ENCODE assay signal across 9 mouse cellular contexts in genomic region chr16:96896510-96897133, GRCm38 (mm10).
DNase-seq lines count a peak whose midpoint lies in the region; ATAC-seq and TF ChIP-seq lines count a peak whose summit lies in the region.
"Had no signal": no experiment of that assay in that cellular context is flagged by ENCODE, and none has a peak within 500 bp of the region (broad histone marks: within the 10 kb centered on the region; RNA-seq: fewer than 3 reads in every experiment).

No protein-coding gene starts in this region.

- no peak overlapping the region for H3K4me2 ChIP-seq in liver, embryonic 12.5 days
- no peak overlapping the region for H3K4me2 ChIP-seq in forebrain, embryonic 14.5 days (ENCODE audit: low read length)

- TF ChIP-seq POLR2A in liver, adult 2 months (IDR thresholded peaks at IDR 0.05; ENCODE audit: extremely low read depth, insufficient read depth, low read length): no peak

- no peaks in the 10 kb centered on the region for H3K4me1 ChIP-seq in liver, adult 2 months (ENCODE audit: control insufficient read depth, insufficient read depth, low read length)
- no peaks in the 10 kb centered on the region; the same call in 1 of the 2 replicates for H3K4me1 ChIP-seq in liver, embryonic 12.5 days
- H3K4me1 ChIP-seq in forebrain, embryonic 14.5 days (ENCODE audit: control insufficient read depth, insufficient read depth, low read length): peaks cover 6% of the 10 kb centered on the region; the same call in 1 of the 2 replicates
- H3K4me1 ChIP-seq: megakaryocyte, embryonic 14.5 days had no signal

- no peaks in the 10 kb centered on the region for H3K36me3 ChIP-seq in liver, adult 2 months (ENCODE audit: control insufficient read depth, insufficient read depth, low read length)
- H3K36me3 ChIP-seq in liver, embryonic 12.5 days: no peaks in the 10 kb centered on the region
- H3K36me3 ChIP-seq in forebrain, embryonic 14.5 days (ENCODE audit: control insufficient read depth, insufficient read depth, low read length): no peaks in the 10 kb centered on the region

- no peak overlapping the region for H3K4me3 ChIP-seq in liver, adult 2 months (ENCODE audit: insufficient read depth, low read depth, low read length)
- H3K4me3 ChIP-seq in liver, embryonic 12.5 days: no peak overlapping the region
- no peak overlapping the region for H3K4me3 ChIP-seq in forebrain, embryonic 14.5 days (ENCODE audit: low read depth, low read length)
- H3K4me3 ChIP-seq: megakaryocyte, embryonic 14.5 days had no signal

- no peaks in the 10 kb centered on the region for H3K9me3 ChIP-seq in liver, embryonic 12.5 days (replicated peaks)
- H3K9me3 ChIP-seq in forebrain, embryonic 14.5 days (replicated peaks; ENCODE audit: control insufficient read depth, low read length): no peaks in the 10 kb centered on the region
- H3K9me3 ChIP-seq: megakaryocyte, embryonic 14.5 days had no signal

- H3K27ac ChIP-seq in liver, adult 2 months (replicated peaks; ENCODE audit: insufficient read depth, low read depth, low read length): no peak overlapping the region
- H3K27ac ChIP-seq in liver, embryonic 12.5 days: no peak overlapping the region
- no peak overlapping the region for H3K27ac ChIP-seq in forebrain, embryonic 14.5 days (ENCODE audit: low read depth, low read length)

- ATAC-seq in frontal cortex, adult (ENCODE audit: low TSS enrichment): 0 out of 2 replicates have a peak, but pooled peaks have one; percentile 47
- ATAC-seq in liver, embryonic 12.5 days: no peak
- ATAC-seq in forebrain, embryonic 14.5 days: peak; percentile 57; the same call in 1 of the 2 replicates

- H3K9ac ChIP-seq in liver, adult 2 months (ENCODE audit: low read depth, low read length): no peak overlapping the region
- H3K9ac ChIP-seq in liver, embryonic 12.5 days: no peak overlapping the region
- no peak overlapping the region for H3K9ac ChIP-seq in forebrain, embryonic 14.5 days (ENCODE audit: low read length)

- no peak for DNase-seq in frontal cortex, postnatal 14 days (ENCODE audit: low spot score in 2 of 2)
- peak; percentile 53 for DNase-seq in liver, adult 2 months (ENCODE audit: extremely low read depth, low read depth, low spot score)
- DNase-seq in adrenal gland, postnatal 10 days: peak; percentile 49
- DNase-seq in forebrain, embryonic 14.5 days (ENCODE audit: low spot score): peak; percentile 87
- DNase-seq in lung, postnatal 14 days: peak; percentile 16
- DNase-seq in spleen, adult 18-20 months: no peak

- peak; percentile 30; the same call in 1 of the 2 replicates for TF ChIP-seq CTCF in liver, adult 2 months (IDR thresholded peaks at IDR 0.05; ENCODE audit: low read depth, low read length)

- WGBS in liver, adult 2 months: 66% methylated on average over 10 of the region's 10 CpGs
- 50% methylated on average over 10 of the region's 10 CpGs for WGBS in liver, embryonic 12.5 days (ENCODE audit: insufficient replicate concordance)
- WGBS in forebrain, embryonic 14.5 days: 27% methylated on average over 10 of the region's 10 CpGs

- H3K27me3 ChIP-seq in liver, adult 2 months (ENCODE audit: control insufficient read depth, insufficient read depth, low read length): no peaks in the 10 kb centered on the region
- H3K27me3 ChIP-seq in liver, embryonic 12.5 days (replicated peaks): no peaks in the 10 kb centered on the region
- H3K27me3 ChIP-seq in forebrain, embryonic 14.5 days (replicated peaks; ENCODE audit: control insufficient read depth, insufficient read depth, low read length): no peaks in the 10 kb centered on the region
- H3K27me3 ChIP-seq: megakaryocyte, embryonic 14.5 days had no signal

- H3K79me2 ChIP-seq in liver, adult 2 months (ENCODE audit: control insufficient read depth, insufficient read depth, low read length): no peaks in the 10 kb centered on the region

Comparison
In these comparisons a context has a peak if more than half of its experiments do, and no peak if none do; other contexts are left out.
1. DNase-seq: peak in liver, adult 2 months (single experiment), adrenal gland, postnatal 10 days (single experiment), forebrain, embryonic 14.5 days (single experiment) and lung, postnatal 14 days (single experiment); none in frontal cortex, postnatal 14 days (0 of 2) and spleen, adult 18-20 months (0 of 2).